Mouse (Mus musculus) c-Kit-positive CD71-positive TER-119-positive erythroid progenitor cells, embryonic 14.5 days (primary cell): ENCODE data around the gene Rbm47.
A peak's percentile ranks its signal among the peaks of the same experiment; 100 is the strongest.

Experiments used
- DNase-seq: peaks from one replicate; pipeline ENCODE4 v3.0.0-alpha.2; 2013; ENCODE audit warnings: low spot score

Rbm47 gene

GRCm38 (mm10) chr5:66067219-66067618, 105.7 kb downstream of the Rbm47 start:
- no peak for DNase-seq

GRCm38 (mm10) chr5:66062930-66063220, 110.0 kb downstream of the Rbm47 start:
- no peak for DNase-seq

- DNase-seq, result no peak
Observed at GRCm38 (mm10) chr5:66062046-66062929, 110.6 kb downstream of the Rbm47 start.

GRCm38 (mm10) chr5:66061667-66062045, 111.3 kb downstream of the Rbm47 start:
- no peak for DNase-seq

- DNase-seq, result no peak
Observed at GRCm38 (mm10) chr5:66058844-66059243, 114.1 kb downstream of the Rbm47 start.

GRCm38 (mm10) chr5:66056680-66057079, 116.2 kb downstream of the Rbm47 start:
- DNase-seq, result no peak

DNA sequence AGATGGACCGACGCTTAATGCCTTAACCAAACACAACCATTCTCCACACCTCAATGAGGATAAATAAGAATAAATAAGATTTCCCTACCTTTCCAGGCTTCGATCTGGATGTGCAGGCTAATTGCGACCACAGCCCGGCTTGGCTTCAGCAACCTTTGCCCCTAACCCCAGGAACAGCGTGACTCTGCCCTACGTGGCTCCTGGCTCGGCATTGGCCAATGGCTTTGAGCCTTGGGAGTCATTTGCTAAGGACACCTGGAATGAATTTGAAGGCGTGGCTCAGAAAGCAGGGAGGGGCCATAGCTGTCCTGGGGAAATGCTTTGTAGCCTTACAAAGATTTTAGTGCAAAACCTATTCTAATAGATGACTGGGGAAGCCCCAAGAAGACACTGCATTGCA, 118.5 kb downstream of the Rbm47 start:
- DNase-seq, result no peak

- no peak for DNase-seq
Observed at GRCm38 (mm10) chr5:66052777-66053548, 120.0 kb downstream of the Rbm47 start.

- no peak for DNase-seq
Observed at GRCm38 (mm10) chr5:66050841-66051240, 122.1 kb downstream of the Rbm47 start.

DNA sequence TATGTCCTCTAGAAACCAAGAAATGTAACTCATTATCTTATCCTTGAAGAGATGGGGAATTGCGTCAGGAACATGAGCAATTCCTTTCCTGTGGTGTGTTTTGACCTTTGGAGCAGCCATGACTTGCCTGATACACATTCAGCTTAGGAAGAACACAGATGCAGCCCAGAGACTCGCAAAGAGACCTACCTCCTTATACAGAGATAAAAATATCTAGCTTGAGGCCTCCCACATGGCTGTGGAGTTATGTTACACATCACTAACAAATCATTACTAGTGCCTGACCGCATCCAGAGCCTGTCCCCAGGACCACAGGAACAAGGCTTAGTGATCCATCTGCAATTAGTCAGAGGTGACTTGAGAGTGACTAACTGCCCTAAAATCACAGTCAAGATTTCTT, 126.6 kb downstream of the Rbm47 start:
- DNase-seq, result no peak

DNA sequence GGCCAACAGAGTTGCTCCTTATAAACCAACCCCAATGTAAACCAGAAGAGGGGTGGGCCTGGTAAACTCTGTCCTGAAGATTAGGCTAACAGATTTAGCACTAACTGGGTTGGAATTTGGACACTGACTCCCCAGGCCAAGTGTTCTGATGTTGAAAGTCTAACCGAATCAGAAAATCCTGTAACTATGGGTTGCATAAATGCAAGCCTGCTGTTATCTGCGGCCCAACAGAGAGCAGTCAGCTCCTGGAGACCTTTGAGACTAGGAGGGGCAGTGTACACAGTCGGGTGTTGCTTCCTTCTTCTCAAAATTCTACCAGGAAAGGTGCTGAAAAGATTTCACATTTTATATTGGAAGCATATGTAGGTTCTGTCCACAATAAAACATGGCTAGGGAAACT, 129.0 kb downstream of the Rbm47 start:
- no peak for DNase-seq

GRCm38 (mm10) chr5:66042651-66043340, 130.1 kb downstream of the Rbm47 start:
- no peak for DNase-seq

- no peak for DNase-seq
Observed at GRCm38 (mm10) chr5:66040744-66041279, 132.1 kb downstream of the Rbm47 start.

DNA sequence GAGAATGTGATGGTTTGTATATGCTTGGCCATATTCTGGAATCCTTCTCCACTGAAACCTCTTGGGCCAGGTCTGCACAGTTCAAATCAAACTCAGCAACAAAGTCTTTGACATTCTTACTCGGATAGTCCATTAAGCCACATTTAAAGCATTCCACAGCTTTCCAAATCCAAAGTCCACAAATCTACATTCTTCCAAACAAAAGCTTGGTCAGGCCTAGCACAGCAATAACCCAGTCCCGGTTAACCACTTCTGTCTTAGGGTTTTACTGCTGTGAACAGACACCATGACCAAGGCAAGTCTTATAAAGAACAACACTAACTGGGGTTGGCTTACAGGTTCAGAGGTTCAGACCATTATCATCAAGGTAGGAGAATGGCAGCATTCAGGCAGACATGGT, 133.1 kb downstream of the Rbm47 start:
- no peak for DNase-seq

DNA sequence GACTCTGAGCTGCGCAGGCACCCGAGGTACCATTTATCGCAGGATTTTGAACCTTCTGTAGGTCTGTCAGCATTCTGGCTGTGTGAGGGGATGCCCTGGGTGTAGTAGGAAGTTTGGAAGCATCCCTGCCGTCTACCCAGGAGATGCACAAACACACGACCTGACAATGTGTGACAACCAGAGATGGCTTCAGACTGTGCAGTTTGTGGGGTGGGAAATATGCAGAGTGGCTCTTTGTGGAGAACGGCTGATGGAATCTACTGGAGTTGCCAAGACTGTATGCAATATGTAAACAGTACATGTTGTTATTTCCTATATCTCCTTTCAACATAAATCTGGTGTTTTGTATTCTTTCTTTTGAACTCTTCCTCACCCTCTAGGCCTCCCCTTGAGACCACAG, 135.9 kb downstream of the Rbm47 start:
- DNase-seq, result no peak

DNA sequence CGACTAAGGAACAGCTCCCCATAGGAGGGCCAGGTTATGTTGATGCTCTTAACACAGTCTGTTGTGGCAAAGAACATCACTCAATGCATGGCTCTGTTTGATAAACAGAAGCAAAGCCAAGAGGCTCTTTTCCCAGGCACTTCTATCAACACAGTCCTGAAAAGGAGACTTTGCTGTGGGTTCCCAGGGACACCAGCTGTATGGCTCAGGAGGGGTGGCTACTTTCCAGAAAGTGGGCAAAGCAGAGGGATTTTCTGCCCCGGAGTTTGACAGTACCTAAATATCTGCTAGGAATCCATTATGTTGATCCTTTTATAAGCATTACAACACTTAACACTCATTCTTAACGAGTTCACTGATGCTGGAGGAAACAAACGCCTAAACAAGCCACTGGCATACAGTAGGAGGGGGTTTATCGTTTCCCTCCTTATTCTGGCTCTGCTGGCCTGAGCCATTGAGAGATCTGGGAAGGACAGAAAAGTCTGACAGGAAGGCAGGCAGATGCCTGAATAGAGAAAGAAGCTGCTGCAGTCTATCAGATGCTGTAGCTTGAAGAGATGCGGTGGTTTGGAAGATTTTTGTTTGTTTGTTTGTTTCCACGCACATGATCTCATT, 136.4 kb downstream of the Rbm47 start:
- DNase-seq, result no peak

DNA sequence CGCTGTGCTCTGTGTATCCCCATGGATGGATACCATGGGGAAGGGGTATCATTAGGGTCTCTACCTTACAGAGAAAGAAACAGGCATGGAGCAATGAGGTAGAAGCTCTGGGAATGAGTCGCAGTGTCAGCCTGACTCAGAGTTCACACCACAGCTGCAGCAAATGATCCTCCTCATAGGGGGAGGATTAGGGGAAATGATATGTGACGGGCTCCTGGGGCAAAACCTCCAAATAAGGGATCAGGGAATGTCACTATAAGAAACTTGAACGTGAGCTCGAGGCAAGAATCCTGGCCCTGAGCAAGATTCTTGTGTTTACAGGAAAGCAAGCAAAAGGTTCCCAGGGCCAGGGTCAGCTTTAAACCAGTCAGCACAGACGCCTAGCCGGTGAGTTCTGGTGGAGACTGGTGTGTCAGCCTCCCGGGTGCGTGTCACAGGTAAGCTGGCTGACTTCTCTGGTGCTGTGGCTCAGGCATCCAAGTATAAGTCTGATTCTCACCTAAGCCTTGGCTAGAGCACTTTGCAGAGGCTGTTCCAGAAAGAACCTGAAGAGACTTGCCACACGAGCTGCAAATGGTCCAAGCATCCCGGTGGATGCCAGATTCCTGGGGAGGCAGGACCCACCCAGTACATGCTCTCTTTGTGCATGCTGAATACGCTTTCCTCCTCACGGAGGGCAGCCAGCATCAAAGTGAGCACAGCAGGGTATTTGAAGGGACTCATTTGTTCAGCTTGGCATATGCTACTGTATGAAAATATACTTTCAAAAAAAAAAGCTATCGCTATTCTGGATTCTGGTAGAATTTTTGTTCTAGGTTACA, 138.3 kb downstream of the Rbm47 start:
- DNase-seq, result no peak

- no peak for DNase-seq
Observed at GRCm38 (mm10) chr5:66032826-66033225, 140.1 kb downstream of the Rbm47 start.

DNA sequence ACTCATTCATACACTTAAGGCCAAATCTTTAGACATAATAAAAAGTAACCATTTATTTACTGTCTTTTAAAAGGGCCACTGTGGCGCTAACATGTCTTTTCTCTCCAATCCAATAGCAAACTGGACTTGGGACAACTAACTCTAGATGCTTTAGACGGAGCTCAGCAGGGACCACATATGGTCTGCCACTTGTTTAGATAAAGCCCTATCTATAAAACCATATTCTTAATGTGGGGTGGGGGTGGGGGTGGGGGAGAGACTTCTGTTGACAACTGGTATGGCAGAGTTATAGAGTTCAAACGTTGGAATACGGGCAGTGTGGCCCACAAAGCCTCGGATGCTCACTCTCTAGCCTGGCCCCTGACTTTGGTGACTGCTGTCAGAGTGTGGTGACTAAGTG, 141.2 kb downstream of the Rbm47 start:
- peak; percentile 11 for DNase-seq

DNA sequence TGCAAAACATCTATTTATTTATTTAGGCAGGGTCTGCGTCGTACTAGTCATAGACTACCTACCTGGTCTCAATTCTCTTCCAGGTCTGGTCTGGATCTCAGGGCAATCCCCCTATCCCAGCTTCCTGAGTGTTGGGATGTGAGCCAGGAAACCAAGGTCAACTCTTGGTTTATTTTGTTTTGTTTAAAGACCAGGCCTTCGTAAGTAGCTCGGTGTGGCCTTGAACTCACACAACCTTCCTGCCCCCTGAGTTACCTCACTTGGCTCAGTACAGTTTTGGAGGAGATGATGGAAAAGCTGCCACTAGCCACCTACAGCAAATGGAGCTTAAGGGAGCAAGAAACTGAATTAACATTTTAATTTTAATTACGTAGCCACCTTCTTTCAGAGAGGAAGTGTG, 144.7 kb downstream of the Rbm47 start:
- DNase-seq, result no peak

- no peak for DNase-seq
Observed at GRCm38 (mm10) chr5:66027206-66027605, 145.7 kb downstream of the Rbm47 start.
